Mouse (Mus musculus): ENCODE measurements around the gene Nup210l.
"Not testable (repeated sequence)": the region's sequence is repeated elsewhere in the genome, so short reads cannot be mapped to it uniquely, and the experiment has no call there.

The Nup210l gene

GRCm38 (mm10) chr3:90097928-90098327, 6.0 kb upstream of the Nup210l start:
- DNase-seq (ENCODE audit: low spot score): no peak

GRCm38 (mm10) chr3:90101010-90101409, 2.9 kb upstream of the Nup210l start:
- no peak for DNase-seq (ENCODE audit: low spot score)

- DNase-seq (ENCODE audit: low spot score): no peak
These were observed 2.3 kb upstream of the Nup210l start for GRCm38 (mm10) chr3:90101673-90102072.

- DNase-seq (ENCODE audit: low spot score): no peak
These were observed 1.7 kb upstream of the Nup210l start for GRCm38 (mm10) chr3:90102239-90102638.

- no peak for DNase-seq (ENCODE audit: low spot score)
These were observed 756 bp upstream of the Nup210l start for GRCm38 (mm10) chr3:90103176-90103575.

- DNase-seq (ENCODE audit: low spot score): no peak
These were observed 7.8 kb downstream of the Nup210l start for GRCm38 (mm10) chr3:90111706-90112105.

GRCm38 (mm10) chr3:90114342-90114741, 10.4 kb downstream of the Nup210l start:
- DNase-seq (ENCODE audit: low spot score): no peak

GRCm38 (mm10) chr3:90115526-90115925, 11.6 kb downstream of the Nup210l start:
- no peak for DNase-seq (ENCODE audit: low spot score)

- peak; percentile 42 for DNase-seq (ENCODE audit: low spot score)
These were observed 14.3 kb downstream of the Nup210l start for GRCm38 (mm10) chr3:90118132-90118790.

- DNase-seq (ENCODE audit: low spot score): not testable (repeated sequence)
These were observed 18.1 kb downstream of the Nup210l start for GRCm38 (mm10) chr3:90122036-90122435.

- DNase-seq (ENCODE audit: low spot score): no peak
These were observed 21.8 kb downstream of the Nup210l start for GRCm38 (mm10) chr3:90125710-90126109.

- DNase-seq (ENCODE audit: low spot score): no peak
These were observed 23.9 kb downstream of the Nup210l start for GRCm38 (mm10) chr3:90127881-90128280.

- DNase-seq (ENCODE audit: low spot score): no peak
These were observed 28.8 kb downstream of the Nup210l start for GRCm38 (mm10) chr3:90132745-90133144.

- no peak for DNase-seq (ENCODE audit: low spot score)
These were observed 29.4 kb downstream of the Nup210l start for GRCm38 (mm10) chr3:90133331-90133730.

GRCm38 (mm10) chr3:90134483-90134882, 30.6 kb downstream of the Nup210l start:
- DNase-seq (ENCODE audit: low spot score): no peak

GRCm38 (mm10) chr3:90134993-90135392, 31.1 kb downstream of the Nup210l start:
- no peak for DNase-seq (ENCODE audit: low spot score)

- DNase-seq (ENCODE audit: low spot score): no peak
These were observed 32.7 kb downstream of the Nup210l start for GRCm38 (mm10) chr3:90136660-90137059.

GRCm38 (mm10) chr3:90137606-90138005, 33.7 kb downstream of the Nup210l start:
- no peak for DNase-seq (ENCODE audit: low spot score)

GRCm38 (mm10) chr3:90139962-90140361, 36.0 kb downstream of the Nup210l start:
- DNase-seq (ENCODE audit: low spot score): no peak

- no peak for DNase-seq (ENCODE audit: low spot score)
These were observed 41.5 kb downstream of the Nup210l start for GRCm38 (mm10) chr3:90145461-90145860.

- no peak for DNase-seq (ENCODE audit: low spot score)
These were observed 42.7 kb downstream of the Nup210l start for GRCm38 (mm10) chr3:90146651-90147050.

- DNase-seq (ENCODE audit: low spot score): no peak
These were observed 47.3 kb downstream of the Nup210l start for GRCm38 (mm10) chr3:90151086-90151740.

- DNase-seq (ENCODE audit: low spot score): no peak
These were observed 52.1 kb downstream of the Nup210l start for GRCm38 (mm10) chr3:90155996-90156395.

GRCm38 (mm10) chr3:90159757-90160156, 55.8 kb downstream of the Nup210l start:
- DNase-seq (ENCODE audit: low spot score): no peak

Measured in layer of hippocampus, adult 9-10 months (tissue).